Mouse (Mus musculus): ENCODE data around the gene Atmin. TPM values are rescaled to one million over a fixed set of nuclear protein-coding genes. Genes with fewer than 3 reads are reported as not detected.

Atmin gene
- polyA plus RNA-seq, 1 experiment from 2014 or later = 12.4 TPM

Other genes starting within 250 kb of the Atmin start
- gene Cdyl2, start 210.4 kb upstream of the Atmin start, polyA plus RNA-seq (2016; fragmentation: Nextera tagmentation; extraction: Ambion mirVana) = 5.3 and 6.1 TPM in 2 replicates
- 68.6 and 70.3 TPM in 2 replicates for gene Cmc2, start 21.9 kb upstream of the Atmin start, polyA plus RNA-seq (2016; fragmentation: Nextera tagmentation; extraction: Ambion mirVana)
- 60.4 and 62.6 TPM in 2 replicates for gene Cenpn, start 21.7 kb upstream of the Atmin start, polyA plus RNA-seq (2016; fragmentation: Nextera tagmentation; extraction: Ambion mirVana)
- gene 1700030J22Rik, start 35.6 kb downstream of the Atmin start, polyA plus RNA-seq (2016; fragmentation: Nextera tagmentation; extraction: Ambion mirVana) = 1.5 and 2.3 TPM in 2 replicates
- gene Gcsh, start 50.1 kb downstream of the Atmin start, polyA plus RNA-seq (2016; fragmentation: Nextera tagmentation; extraction: Ambion mirVana) = 175 and 200 TPM in 2 replicates
- not detected in 2 replicates for gene Pkd1l2, start 139.1 kb downstream of the Atmin start, polyA plus RNA-seq (2016; fragmentation: Nextera tagmentation; extraction: Ambion mirVana)
- not detected in 2 replicates for gene Bco1, start 152.5 kb downstream of the Atmin start, polyA plus RNA-seq (2016; fragmentation: Nextera tagmentation; extraction: Ambion mirVana)
- gene Gan, start 214.7 kb downstream of the Atmin start, polyA plus RNA-seq (2016; fragmentation: Nextera tagmentation; extraction: Ambion mirVana) = 2.2 and 2.7 TPM in 2 replicates